Mouse (Mus musculus): ENCODE results near the gene Fat1.

Gene Fat1

GRCm38 (mm10) chr8:44962572-44963231, 27.5 kb downstream of the Fat1 start:
- peak; percentile 52 for DNase-seq (ENCODE audit: low spot score)

DNA sequence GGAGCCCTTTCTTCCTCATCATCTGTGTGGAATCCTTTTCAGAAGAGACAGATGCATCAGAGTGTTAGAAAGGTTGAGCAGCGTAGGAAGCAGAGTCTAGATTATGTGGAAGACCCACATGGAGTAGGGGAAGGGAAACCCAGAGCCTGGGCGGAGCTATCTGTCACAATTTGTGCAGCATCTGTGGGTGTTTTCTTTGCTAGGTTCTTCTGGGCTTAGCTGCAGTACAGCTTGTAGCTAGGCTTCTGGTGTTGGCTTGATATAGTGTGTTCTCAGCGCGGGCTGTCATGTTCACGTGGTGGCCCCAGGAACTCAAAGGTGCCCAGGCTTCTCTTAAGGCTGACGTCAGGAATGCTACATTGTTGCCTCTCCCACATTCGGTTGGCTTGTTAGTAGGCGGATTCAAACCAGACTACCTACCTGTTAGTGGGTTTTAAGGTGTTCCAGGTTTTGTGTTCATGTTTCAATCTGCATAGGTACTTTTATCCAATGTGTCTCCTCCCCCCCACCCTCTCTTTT, 32.3 kb downstream of the Fat1 start:
- DNase-seq (ENCODE audit: low spot score), result no peak

DNA sequence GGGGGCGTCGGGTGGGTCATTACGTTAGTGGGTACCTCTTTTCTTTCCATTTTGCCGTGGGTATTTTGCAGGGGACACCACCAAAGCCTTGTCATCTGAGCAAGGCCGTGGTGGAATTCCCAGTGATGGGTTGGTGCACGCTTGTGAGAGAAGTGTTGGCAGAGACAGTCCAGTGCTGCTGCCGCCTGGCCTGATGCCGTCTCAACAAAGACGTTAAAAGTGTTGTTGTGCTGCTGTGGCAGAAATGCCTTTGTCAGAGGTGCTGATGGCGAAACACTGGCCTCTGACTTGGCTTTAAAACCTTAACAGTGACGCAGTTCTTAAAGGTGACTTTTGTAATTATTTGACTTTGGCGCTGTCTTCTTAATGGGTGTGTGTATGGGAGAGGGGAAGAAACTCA, 34.8 kb downstream of the Fat1 start:
- no peak for DNase-seq (ENCODE audit: low spot score)

DNA sequence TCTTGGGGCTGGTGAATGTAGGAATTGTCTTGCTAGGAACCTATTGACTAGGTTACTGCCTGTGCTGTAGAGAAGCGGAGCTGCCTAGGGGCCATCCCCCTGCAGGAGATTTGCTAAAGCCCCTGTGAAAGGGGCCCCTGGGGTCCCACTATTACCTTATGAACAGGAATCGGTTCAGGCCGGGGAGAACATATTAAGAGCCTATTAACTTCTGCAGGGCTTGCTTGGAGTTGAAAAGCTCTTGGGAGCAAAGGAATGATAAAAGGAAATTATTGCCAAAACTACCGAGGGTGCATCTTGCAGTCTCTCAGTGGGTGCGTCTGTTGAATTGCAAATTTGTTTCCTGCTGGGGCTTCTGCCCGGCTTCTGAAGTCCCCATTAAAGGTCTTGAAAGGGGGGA, 36.1 kb downstream of the Fat1 start:
- no peak for DNase-seq (ENCODE audit: low spot score)

DNA sequence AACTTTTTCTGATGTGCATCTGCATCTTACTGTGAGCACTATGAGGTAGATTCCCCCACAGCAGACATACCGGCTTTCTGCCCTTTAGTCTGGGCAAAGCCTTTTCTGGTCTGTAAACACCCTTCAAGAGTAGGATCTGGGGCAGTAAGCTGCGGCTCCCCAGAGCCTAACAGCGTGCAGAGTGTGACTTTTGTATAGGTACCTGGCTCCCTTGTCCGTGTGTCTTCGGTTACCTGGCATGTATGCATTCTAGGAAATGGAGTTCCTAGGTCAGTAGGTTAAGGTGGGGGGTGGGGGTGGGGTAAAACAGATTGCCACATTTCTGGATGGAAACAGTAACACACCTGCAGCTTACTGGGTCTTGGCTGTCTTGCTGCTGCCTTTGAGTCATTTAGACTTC, 36.7 kb downstream of the Fat1 start:
- no peak for DNase-seq (ENCODE audit: low spot score)

DNA sequence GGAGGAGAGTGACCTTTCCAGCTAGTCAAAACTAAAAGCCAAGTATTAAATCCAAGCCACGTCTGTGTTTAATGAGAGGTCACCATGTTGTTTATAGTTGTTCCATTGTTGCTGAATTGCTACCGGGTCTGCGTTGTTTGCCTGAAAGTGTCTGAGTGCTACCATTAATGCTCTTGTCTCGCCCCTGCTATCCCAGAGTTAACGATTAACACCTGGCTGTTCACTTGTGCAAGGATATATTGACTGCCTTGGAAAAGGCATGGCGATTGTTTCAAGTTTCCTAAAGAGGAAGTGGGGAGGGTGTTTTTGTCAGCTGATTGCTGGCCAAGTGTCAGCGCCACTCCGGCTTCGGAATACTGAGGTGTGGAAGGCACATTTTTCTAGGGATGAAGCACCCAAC, 39.9 kb downstream of the Fat1 start:
- no peak for DNase-seq (ENCODE audit: low spot score)

- no peak for DNase-seq (ENCODE audit: low spot score)
These were observed 40.4 kb downstream of the Fat1 start for GRCm38 (mm10) chr8:44975654-44976053.

DNA sequence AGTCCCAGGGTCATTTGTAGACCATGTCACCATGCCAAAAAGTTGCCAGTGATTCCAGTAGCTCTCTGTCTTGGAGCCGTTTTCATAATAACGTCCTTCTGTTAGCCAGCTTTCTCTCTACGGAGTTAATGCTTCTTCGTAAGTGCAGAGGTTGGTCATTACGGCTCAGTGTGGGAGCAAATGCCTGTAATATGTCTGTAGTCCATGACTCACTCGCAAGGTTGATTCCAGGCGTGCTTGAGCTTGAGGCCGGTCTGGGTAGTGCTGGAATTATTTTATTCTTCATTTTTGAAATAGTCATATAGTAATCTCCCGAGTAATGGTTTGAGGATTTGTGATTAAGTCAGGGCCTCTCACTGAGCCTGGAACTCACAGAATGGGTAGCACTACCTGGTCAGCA, 43.4 kb downstream of the Fat1 start:
- DNase-seq (ENCODE audit: low spot score), result no peak

GRCm38 (mm10) chr8:44979245-44979644, 44.0 kb downstream of the Fat1 start:
- peak; percentile 48 for DNase-seq (ENCODE audit: low spot score)

DNA sequence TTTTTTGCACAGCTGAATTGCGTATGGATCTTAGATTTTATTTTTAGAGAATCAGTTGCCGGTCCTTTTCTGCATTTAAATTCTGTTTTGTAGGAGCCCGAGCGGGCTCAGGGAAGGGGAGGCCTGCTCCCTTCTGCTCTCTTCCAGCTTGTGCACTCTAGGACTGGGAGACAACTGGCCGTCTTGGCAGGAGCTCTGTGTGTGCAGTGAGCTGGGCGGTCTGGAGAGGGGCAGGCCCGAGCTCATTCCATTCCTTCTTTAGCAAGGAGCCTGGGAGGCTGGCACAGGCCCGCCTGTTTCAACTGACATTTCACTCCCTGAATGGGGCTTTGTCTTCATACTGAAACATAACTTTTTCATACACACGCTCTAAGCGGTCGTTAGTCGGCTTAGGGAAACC, 44.8 kb downstream of the Fat1 start:
- peak; percentile 42 for DNase-seq (ENCODE audit: low spot score)

DNA sequence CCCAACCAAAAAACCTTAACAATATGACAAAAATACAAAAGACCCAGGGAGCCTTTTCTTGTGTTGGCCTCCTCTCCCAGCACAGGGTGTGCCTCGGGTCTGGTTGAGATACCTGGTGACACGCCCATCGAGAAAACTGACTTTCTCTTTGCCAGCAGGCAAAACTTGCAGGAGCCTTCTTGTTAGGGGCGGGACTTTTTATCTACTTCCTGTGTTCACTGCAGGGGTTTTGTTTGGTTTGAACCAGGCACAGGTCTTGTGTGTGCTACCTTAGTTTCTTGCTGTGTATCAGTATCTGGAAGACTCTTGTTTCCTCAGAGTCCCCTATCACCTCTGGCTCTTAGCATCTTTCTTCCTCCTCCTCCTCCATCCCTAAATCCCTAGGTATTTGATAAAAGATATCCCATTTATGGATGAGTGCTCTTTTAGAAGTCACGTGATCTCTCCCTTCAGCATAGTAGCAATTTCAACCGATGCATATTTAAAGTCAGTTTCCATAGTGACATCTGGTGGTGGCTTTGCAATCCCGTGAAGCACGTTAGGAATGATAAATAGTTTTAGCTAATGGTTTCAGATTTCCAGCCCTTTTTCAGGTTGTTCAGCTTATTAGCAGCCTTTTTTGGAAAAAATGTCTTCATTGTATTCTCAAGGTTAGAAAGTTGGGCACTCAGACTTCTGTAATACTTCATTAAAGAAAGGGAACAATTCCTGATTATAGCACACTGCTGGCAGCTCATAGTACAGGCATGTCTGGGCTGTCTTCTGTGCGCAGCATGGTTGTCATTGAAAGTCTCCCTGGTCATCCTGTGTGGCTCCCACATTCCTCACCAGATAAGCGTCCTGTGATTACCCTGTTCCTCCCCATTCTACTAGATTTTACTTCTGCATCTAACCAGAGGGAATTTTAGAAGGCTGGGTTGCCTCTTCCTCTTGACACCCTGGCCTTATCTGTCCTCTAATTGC, 50.4 kb downstream of the Fat1 start:
- DNase-seq (ENCODE audit: low spot score), result no peak

- no peak for DNase-seq (ENCODE audit: low spot score)
These were observed 56.6 kb downstream of the Fat1 start for GRCm38 (mm10) chr8:44991700-44992487.

DNA sequence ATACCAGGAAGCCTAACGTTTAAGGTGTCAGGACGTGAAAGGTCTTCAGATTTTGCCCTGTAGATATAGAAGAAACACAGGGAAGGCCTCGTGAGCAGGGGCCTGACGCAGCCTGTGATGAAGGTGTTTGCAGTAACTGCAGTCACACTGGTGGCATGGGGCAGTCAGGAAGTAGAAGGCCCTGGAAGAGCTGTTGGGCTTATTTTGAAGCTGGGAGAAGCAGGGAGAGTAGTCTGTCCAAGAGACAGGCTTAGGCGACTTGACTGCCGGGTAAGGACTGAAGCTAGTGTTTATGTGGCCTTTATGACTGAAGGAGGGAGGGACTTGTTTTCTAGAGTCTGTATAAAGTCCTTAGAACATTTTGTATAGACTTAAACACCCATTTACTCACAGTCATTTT, 57.4 kb downstream of the Fat1 start:
- no peak for DNase-seq (ENCODE audit: low spot score)

- DNase-seq (ENCODE audit: low spot score), result peak; percentile 53
These were observed 58.1 kb downstream of the Fat1 start for GRCm38 (mm10) chr8:44993376-44993775.

DNA sequence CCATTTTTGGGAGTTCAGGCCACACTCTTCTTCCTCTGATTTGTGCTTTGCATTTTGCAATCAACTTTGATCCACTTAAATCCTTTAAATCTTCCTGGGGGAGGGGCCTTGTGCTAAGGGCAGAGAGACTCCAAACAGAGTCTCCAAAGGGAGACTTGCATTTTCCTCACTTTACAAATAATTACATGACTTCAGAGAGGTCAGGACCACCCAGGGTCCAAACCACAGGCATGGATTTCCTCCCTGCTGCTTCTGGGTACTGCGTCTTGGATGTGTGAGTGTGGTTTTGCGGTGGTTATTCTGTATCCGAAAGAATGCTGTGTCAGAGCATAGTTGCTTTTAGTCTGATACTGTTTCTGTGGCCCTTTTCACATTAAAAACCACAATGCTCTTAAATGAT, 61.2 kb downstream of the Fat1 start:
- DNase-seq (ENCODE audit: low spot score), result no peak

GRCm38 (mm10) chr8:44997321-44997720, 62.1 kb downstream of the Fat1 start:
- no peak for DNase-seq (ENCODE audit: low spot score)

GRCm38 (mm10) chr8:44997829-44998228, 62.6 kb downstream of the Fat1 start:
- DNase-seq (ENCODE audit: low spot score), result no peak

GRCm38 (mm10) chr8:44998275-44998674, 63.0 kb downstream of the Fat1 start:
- no peak for DNase-seq (ENCODE audit: low spot score)

DNA sequence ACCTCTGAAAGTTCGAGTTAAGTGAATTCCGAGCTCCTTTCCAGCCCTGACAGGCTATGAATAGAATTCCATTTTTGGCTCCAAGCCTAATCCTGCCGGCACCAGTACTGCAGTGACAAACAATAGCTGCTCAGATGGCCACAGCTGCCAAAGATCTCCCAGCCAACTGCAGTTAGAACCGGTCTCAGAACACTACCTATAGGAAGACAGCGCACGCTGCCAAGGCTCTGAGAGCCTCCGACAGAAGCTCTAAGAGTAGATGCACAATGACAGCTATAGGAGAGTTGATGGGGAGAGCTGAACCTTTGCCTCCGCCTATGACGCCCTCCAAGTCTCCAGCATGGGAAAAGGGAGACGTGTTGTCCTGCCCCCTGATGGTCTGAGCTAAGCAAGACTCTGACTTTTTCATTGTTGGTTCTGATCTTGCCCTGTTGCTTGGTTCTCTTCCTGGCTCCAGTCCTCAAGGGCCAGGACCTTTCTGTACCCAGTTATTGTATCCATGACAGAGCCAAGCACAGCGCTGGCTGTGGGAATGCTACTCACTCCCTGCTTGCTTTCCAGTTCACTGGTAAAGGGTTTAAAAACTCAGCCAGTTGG, 63.5 kb downstream of the Fat1 start:
- DNase-seq (ENCODE audit: low spot score), result peak; percentile 31

DNA sequence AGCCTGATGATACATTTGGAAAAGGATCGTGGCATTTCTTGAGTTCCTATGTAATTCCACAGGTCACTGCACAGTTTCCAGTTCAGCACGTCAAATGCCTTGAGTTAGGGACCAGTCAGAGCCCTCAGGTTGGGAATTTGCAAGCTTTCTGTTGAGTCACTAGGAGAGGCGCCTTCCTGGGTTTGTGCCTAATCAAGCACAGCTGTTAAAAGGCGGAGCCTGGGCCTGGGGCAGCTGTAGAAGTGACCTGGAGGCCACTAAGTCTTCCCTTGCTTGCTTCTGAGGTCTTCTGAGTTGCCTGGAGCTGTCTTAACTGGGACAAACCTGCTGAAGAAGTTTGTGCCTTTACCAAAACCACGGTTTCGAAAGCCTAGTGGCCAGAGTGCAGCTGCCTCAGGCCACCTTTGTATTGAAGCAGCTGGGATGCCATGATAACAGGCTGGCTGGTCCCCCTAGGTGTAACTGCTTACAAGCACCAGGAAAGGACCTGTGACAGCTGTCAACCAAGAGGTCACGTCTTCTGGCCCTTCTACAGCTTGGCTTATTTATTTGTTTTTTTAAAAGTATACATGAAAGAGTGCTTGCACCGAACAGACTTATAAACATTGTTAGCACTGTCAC, 66.4 kb downstream of the Fat1 start:
- no peak for DNase-seq (ENCODE audit: low spot score)

DNA sequence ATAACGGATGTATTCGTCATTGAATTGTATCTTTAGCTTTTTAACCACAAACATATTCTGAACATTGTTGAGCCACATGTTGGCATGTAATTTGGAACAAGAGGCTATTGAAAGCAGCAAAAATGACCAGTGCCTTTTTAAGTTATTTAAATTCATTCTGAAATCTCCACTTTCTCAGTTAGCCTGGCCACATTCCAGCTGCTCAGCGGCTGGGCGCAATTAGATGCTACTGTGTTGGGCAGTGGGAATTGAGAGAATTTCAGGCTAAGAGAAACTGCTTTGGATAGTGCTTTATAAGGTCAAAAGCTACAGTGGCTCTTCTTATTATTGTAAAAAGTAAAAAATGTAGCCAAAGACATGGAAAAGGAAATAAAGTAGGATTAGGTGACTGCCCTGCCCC, 67.4 kb downstream of the Fat1 start:
- DNase-seq (ENCODE audit: low spot score), result no peak

DNA sequence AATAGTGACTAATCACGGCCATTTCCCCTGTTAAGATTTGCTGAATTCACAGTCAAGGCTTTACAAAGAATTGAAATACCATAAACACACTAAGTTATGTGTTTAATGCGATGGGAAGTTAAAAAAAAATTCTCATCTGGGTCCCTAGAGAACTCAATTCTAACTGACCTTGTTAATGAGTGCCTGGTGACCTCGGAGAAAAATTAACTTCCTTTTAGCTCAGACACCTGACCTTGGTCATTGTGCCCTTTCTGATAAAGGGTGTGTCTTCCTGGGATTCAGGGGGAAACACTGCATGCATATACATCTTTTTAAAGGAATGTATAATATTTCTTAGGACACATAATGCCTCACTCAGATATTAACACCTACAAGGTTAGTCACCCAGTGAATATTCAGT, 68.8 kb downstream of the Fat1 start:
- DNase-seq (ENCODE audit: low spot score), result no peak
